Mouse (Mus musculus) midbrain, embryonic 12.5 days (tissue): ENCODE data around the gene Galnt7. TPM values are rescaled to one million over a fixed set of nuclear protein-coding genes. Genes with fewer than 3 reads are reported as not detected.

ENCODE experiments used
- ATAC-seq: fragments of 200-750 bp; cut with Nextera tagmentation; 2 replicates; pipeline ENCODE4 v1.8.0; 2017; ENCODE audit warnings: low read depth, moderate TSS enrichment, moderate library complexity; ENCODE audit not compliant: low FRiP score
- H3K27ac ChIP-seq: fragments of 300-500 bp; sonication (generic); replicated peaks from 2 replicates; pipeline ENCODE4 v1.5.1; 2016; ENCODE audit warnings: mild to moderate bottlenecking
- H3K27me3 ChIP-seq: fragments of 300-500 bp; sonication (generic); 2 replicates; pipeline ENCODE4 v1.6.1; 2016; ENCODE audit warnings: mild to moderate bottlenecking
- H3K36me3 ChIP-seq: fragments of 300-500 bp; sonication (generic); 2 replicates; pipeline ENCODE4 v1.6.1; 2016
- H3K4me1 ChIP-seq: fragments of 300-500 bp; sonication (generic); 2 replicates; pipeline ENCODE4 v1.6.1; 2016
- H3K4me2 ChIP-seq: fragments of 300-500 bp; sonication (generic); replicated peaks from 2 replicates; pipeline ENCODE4 v1.6.1; 2016; ENCODE audit warnings: mild to moderate bottlenecking, moderate library complexity
- H3K4me3 ChIP-seq: fragments of 300-500 bp; sonication (generic); 2 replicates; pipeline ENCODE4 v1.5.1; 2016; ENCODE audit warnings: mild to moderate bottlenecking
- H3K9ac ChIP-seq: fragments of 300-500 bp; sonication (generic); replicated peaks from 2 replicates; pipeline ENCODE4 v1.6.1; 2016; ENCODE audit warnings: mild to moderate bottlenecking, moderate library complexity
- H3K9me3 ChIP-seq: fragments of 300-500 bp; sonication (generic); 2 replicates; pipeline ENCODE4 v1.6.1; 2016; ENCODE audit warnings: mild to moderate bottlenecking
- WGBS: fragments of 180-500 bp; shearing (Covaris S2); methylation state at CpG from one replicate; pipeline ENCODE4 v1.1.7; 2016; 5-methylcytosine and 5-hydroxymethylcytosine counted together
- polyA plus RNA-seq: library from polyadenylated mRNA; unstranded; fragments of >200 nt; fragmentation: Nextera tagmentation; extraction: Ambion mirVana; gene quantifications from 2 replicates; pipeline ENCODE4 v1.2.1, GENCODE M21; 2016

The Galnt7 gene
- polyA plus RNA-seq, 1 experiment from 2014 or later: 14.5 TPM

GRCm38 (mm10) chr8:57552102-57553032 lies 100.5 kb downstream of the Galnt7 start:
- no peaks in the 10 kb centered on the region for H3K4me1 ChIP-seq
- no peaks in the 10 kb centered on the region for H3K36me3 ChIP-seq
- H3K4me3 ChIP-seq: no peak overlapping the region
- no peak overlapping the region for H3K4me2 ChIP-seq
- no peaks in the 10 kb centered on the region for H3K9me3 ChIP-seq
- H3K27ac ChIP-seq: no peak overlapping the region
- no peak overlapping the region for H3K9ac ChIP-seq
- no peak for ATAC-seq
- 86% methylated on average over 14 of the region's 14 CpGs for WGBS
- no peaks in the 10 kb centered on the region for H3K27me3 ChIP-seq

DNA sequence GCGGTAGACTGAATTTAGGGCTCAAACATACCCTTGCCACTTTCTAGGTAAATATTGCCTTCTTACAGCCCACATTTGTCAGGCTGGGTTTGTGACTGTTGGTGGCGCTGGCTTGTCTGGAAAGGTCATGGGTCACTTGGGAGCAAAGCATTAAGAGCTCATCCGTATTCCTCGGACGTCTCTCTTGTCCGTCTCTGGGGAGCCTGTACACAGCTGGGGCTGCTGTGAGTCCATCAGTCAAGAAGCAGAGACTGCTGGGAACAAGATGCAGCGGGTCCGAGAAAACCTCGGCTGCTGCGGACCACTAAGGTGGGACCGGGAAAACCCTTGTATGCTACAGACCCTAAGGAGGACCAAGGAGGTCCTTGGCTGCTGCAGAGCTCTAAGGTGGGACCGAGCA lies 105.3 kb downstream of the Galnt7 start:
- Histone ChIP-seq H3K27me3 (no peaks in the 10 kb centered on the region), H3K4me3 (no peak overlapping the region), H3K27ac (no peak overlapping the region), H3K9ac (no peak overlapping the region), H3K9me3 (no peaks in the 10 kb centered on the region), H3K36me3 (no peaks in the 10 kb centered on the region), H3K4me2 (no peak overlapping the region), H3K4me1 (no peaks in the 10 kb centered on the region)
- 65% methylated on average over 12 of the region's 12 CpGs for WGBS
- no peak for ATAC-seq

DNA sequence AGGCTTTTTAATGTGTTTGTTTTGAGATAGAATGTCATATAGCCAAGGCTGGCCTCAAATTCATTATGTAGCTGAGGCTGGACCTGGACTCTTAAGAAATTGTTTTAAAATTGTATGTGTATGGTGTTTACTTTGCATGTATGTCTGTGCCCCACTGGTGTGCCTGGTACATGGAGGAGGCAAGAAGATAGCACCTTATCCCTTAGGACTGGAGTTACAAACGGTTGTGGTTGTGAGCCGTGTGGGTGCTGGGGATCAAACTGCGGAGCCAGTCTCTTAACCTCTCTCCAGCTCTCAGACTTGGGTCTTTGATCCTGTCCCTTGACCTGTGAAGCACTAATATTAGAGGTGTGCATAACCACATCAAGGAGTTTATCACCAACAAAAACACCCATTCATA lies 106.0 kb downstream of the Galnt7 start:
- ATAC-seq: no peak
- WGBS: 92% methylated on average over 3 of the region's 3 CpGs

DNA sequence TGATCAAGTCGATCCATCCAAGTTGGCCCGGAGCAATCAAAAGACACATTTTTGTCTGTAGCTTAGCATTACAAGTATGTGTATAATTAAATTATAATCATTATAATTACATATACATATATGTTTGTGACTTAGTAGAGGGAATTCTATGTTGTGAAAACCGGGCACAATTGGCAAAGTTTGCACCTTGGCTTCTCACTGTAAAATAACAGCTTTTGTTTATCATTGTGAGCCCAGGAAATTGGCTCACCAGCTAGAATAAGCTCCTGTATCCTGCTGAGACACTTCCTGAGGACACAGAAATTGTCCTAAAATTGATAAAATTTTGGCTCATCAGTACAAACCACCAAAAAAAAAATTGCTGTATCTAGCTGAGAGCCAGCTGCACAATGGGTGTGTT lies 106.4 kb downstream of the Galnt7 start:
- H3K27ac ChIP-seq: no peak overlapping the region
- H3K9ac ChIP-seq: no peak overlapping the region
- whole genome bisulfite sequencing: 86% methylated on average over 3 of the region's 3 CpGs
- no peaks in the 10 kb centered on the region for H3K36me3 ChIP-seq
- H3K27me3 ChIP-seq: no peaks in the 10 kb centered on the region
- H3K4me3 ChIP-seq: no peak overlapping the region
- no peak for ATAC-seq
- H3K9me3 ChIP-seq: no peaks in the 10 kb centered on the region
- no peaks in the 10 kb centered on the region for H3K4me1 ChIP-seq
- H3K4me2 ChIP-seq: no peak overlapping the region

More for the DNA sequence above, 106.0 kb downstream of the Galnt7 start:
- H3K4me2 ChIP-seq: no peak overlapping the region
- H3K4me1 ChIP-seq: no peaks in the 10 kb centered on the region
- no peak overlapping the region for H3K27ac ChIP-seq
- H3K36me3 ChIP-seq: no peaks in the 10 kb centered on the region
- H3K27me3 ChIP-seq: no peaks in the 10 kb centered on the region
- H3K9me3 ChIP-seq: no peaks in the 10 kb centered on the region
- H3K9ac ChIP-seq: no peak overlapping the region
- no peak overlapping the region for H3K4me3 ChIP-seq

- Histone ChIP-seq H3K4me2 (no peak overlapping the region), H3K27ac (no peak overlapping the region), H3K27me3 (no peaks in the 10 kb centered on the region), H3K4me1 (no peaks in the 10 kb centered on the region), H3K9me3 (no peaks in the 10 kb centered on the region), H3K9ac (no peak overlapping the region), H3K4me3 (no peak overlapping the region), H3K36me3 (0 out of 2 replicates have a peak, but pooled peaks cover 2% of the 10 kb centered on the region)
- 92% methylated on average over 9 of the region's 9 CpGs for WGBS
- no peak for ATAC-seq
These were observed 111.4 kb downstream of the Galnt7 start for GRCm38 (mm10) chr8:57541405-57541804.

DNA sequence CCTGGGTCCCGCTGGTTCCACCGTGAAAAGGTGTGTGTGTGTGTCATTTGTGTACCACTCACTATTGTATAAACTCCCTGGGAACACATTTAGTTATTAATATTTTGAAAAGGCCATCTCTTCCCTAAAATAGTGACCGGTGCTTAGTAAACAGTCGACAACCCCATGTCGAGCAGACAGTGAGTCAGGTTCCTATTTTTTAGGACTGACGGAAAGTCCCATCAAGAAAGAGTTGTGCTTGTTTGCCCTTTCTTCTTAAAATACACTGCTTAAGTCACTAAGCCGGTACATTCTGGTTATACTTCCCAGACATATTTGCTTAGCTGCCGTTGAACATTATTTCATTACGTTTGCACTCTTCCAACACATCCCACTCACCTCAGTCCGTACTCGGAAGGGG lies 111.9 kb downstream of the Galnt7 start:
- 92% methylated on average over 11 of the region's 11 CpGs for WGBS
- ATAC-seq: no peak
- H3K9ac ChIP-seq: no peak overlapping the region

GRCm38 (mm10) chr8:57540110-57540838 lies 112.6 kb downstream of the Galnt7 start:
- Histone ChIP-seq H3K36me3 (peaks cover 13% of the 10 kb centered on the region; the same call in 1 of the 2 replicates), H3K27me3 (no peaks in the 10 kb centered on the region), H3K9ac (no peak overlapping the region), H3K4me1 (no peaks in the 10 kb centered on the region), H3K27ac (no peak overlapping the region), H3K9me3 (no peaks in the 10 kb centered on the region), H3K4me2 (no peak overlapping the region), H3K4me3 (no peak overlapping the region)
- peak; percentile 44; the same call in 1 of the 2 replicates for ATAC-seq
- WGBS: 43% methylated on average over 12 of the region's 12 CpGs

More for the DNA sequence above, 111.9 kb downstream of the Galnt7 start:
- Histone ChIP-seq H3K4me2 (no peak overlapping the region), H3K4me3 (no peak overlapping the region), H3K27ac (no peak overlapping the region), H3K36me3 (peaks cover 7% of the 10 kb centered on the region; the same call in 1 of the 2 replicates), H3K4me1 (no peaks in the 10 kb centered on the region), H3K27me3 (no peaks in the 10 kb centered on the region), H3K9me3 (no peaks in the 10 kb centered on the region)

GRCm38 (mm10) chr8:57538601-57539000 lies 114.2 kb downstream of the Galnt7 start:
- no peak for ATAC-seq
- H3K9ac ChIP-seq: no peak overlapping the region
- H3K4me1 ChIP-seq: no peaks in the 10 kb centered on the region
- no peak overlapping the region for H3K4me3 ChIP-seq
- no peaks in the 10 kb centered on the region for H3K9me3 ChIP-seq
- no peak overlapping the region for H3K4me2 ChIP-seq
- H3K27me3 ChIP-seq: no peaks in the 10 kb centered on the region
- no peak overlapping the region for H3K27ac ChIP-seq
- 82% methylated on average over 7 of the region's 7 CpGs for WGBS
- H3K36me3 ChIP-seq: peaks cover 19% of the 10 kb centered on the region

DNA sequence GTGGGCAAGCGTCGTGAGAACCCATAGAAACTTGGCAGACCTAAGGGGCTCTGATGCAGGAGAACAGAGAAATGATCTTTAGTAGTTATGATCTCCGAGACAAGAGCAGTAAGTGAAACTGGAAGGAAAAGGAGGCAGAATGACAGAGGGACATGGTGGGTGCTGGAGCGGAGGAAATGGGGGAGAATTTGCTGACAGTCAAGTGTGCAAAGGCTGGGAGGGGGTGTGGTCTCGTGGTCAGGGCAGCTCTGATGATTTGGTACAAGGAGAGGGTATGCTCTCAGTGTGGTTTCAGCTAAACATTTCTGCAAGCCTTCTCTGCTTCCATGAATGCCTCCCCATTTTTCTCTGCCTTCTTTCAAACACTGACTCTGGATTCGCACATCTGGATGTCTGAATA lies 116.7 kb downstream of the Galnt7 start:
- H3K27me3 ChIP-seq: no peaks in the 10 kb centered on the region
- peaks cover 19% of the 10 kb centered on the region for H3K36me3 ChIP-seq
- no peak overlapping the region for H3K4me2 ChIP-seq
- no peak overlapping the region for H3K4me3 ChIP-seq
- ATAC-seq: no peak
- H3K27ac ChIP-seq: no peak overlapping the region
- H3K4me1 ChIP-seq: no peaks in the 10 kb centered on the region
- no peak overlapping the region for H3K9ac ChIP-seq
- no peaks in the 10 kb centered on the region for H3K9me3 ChIP-seq
- 91% methylated on average over 6 of the region's 6 CpGs for WGBS

GRCm38 (mm10) chr8:57534495-57534894 lies 118.3 kb downstream of the Galnt7 start:
- no peak for ATAC-seq
- 81% methylated on average over 4 of the region's 4 CpGs for WGBS
- Histone ChIP-seq H3K27ac (no peak overlapping the region), H3K4me3 (no peak overlapping the region), H3K36me3 (peaks cover 19% of the 10 kb centered on the region), H3K4me2 (no peak overlapping the region), H3K9ac (no peak overlapping the region), H3K9me3 (no peaks in the 10 kb centered on the region), H3K27me3 (no peaks in the 10 kb centered on the region), H3K4me1 (no peaks in the 10 kb centered on the region)

- Histone ChIP-seq H3K27me3 (no peaks in the 10 kb centered on the region), H3K9me3 (no peaks in the 10 kb centered on the region), H3K4me2 (no peak overlapping the region), H3K9ac (no peak overlapping the region), H3K4me1 (no peaks in the 10 kb centered on the region), H3K36me3 (peaks cover 19% of the 10 kb centered on the region), H3K4me3 (no peak overlapping the region), H3K27ac (no peak overlapping the region)
- no peak for ATAC-seq
- WGBS: 93% methylated on average over 4 of the region's 4 CpGs
These were observed 119.7 kb downstream of the Galnt7 start for GRCm38 (mm10) chr8:57533106-57533505.

GRCm38 (mm10) chr8:57532223-57532622 lies 120.6 kb downstream of the Galnt7 start:
- Histone ChIP-seq H3K4me3 (no peak overlapping the region), H3K4me2 (no peak overlapping the region), H3K9me3 (no peaks in the 10 kb centered on the region), H3K9ac (no peak overlapping the region), H3K27ac (no peak overlapping the region), H3K36me3 (peaks cover 19% of the 10 kb centered on the region), H3K27me3 (no peaks in the 10 kb centered on the region), H3K4me1 (no peaks in the 10 kb centered on the region)
- WGBS: 60% methylated on average over 2 of the region's 2 CpGs
- 0 out of 2 replicates have a peak, but pooled peaks have one; percentile 8 for ATAC-seq
